Mouse (Mus musculus) NIH3T3 (cell line): ENCODE data around the gene Acss2.
"Not testable (repeated sequence)": the region's sequence is repeated elsewhere in the genome, so short reads cannot be mapped to it uniquely, and the experiment has no call there.

Source experiments
- DNase-seq: peaks from one replicate; pipeline ENCODE4 v3.0.0-alpha.2; 2012; ENCODE audit warnings: low read depth

Gene Acss2

GRCm38 (mm10) chr2:155538463-155539057 is 20.8 kb downstream of the Acss2 start:
- not testable (repeated sequence) for DNase-seq

DNA sequence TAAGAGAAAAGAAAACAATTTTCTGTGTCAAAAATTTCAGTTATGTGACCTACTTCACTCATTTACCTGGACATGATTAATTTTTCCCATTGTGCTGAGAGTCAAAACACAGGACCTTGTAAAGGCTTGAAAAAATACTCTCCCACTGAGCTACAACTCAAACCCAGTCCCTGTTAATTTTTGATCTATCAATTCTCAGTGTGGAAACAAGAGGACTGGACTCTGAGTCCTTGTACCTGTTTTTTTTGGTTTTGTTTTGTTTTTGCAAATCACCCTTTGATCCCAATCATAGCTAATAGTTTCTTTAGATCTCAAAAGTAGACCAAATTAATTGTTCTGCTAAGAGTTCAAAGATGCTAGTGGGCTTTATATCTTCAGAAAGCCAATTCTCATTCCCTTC is 21.9 kb downstream of the Acss2 start:
- DNase-seq, result no peak

DNA sequence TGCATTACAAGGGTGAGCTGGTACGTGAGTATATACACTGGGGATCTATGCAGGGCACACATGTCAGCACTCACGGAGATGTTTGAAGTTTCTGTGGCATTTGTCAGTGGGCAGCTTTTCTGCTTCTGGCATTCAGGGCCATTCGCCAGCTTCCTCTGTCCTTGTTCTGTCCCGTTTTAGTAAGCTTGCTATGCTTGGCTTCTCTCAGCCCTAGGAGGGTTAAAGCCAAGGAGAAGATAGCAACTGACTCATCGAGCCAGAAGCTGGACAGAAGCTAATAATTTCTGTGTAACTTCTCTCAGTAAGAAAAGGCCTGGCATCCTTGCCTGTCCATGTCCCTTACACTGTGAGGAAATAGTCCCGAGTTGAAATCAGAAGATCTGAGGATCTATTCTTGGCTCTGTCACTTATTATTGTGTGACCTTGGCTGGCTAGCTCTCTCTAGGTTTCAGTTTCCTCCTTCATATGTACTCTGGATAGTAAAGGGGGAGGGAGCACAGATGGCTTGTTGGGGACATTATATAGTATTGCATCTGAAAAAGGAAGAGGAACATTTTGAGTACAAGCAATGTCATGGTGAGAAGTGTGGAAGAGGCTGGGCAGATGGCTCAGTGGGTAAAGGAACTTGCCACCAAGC is 23.2 kb downstream of the Acss2 start:
- DNase-seq, result peak; percentile 40

DNA sequence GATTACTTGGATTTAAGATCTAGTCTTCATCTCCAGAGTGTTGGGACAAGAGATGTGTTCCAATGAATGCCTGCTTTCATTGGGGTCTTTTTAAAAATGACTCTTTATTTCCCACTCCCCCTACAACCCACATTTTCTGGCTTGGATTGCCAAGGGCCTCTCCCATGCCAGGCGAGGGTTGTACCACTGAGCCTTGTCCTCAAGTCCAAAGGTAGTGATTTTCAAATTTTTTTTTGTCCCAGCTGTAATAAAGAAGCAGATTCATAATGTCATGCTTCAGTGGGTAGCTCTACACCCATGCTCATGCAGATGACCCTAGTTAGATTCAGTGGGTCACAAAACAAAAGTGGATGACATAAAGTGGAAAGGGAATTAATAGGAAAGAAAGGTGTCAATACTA is 29.2 kb downstream of the Acss2 start:
- DNase-seq, result no peak

DNA sequence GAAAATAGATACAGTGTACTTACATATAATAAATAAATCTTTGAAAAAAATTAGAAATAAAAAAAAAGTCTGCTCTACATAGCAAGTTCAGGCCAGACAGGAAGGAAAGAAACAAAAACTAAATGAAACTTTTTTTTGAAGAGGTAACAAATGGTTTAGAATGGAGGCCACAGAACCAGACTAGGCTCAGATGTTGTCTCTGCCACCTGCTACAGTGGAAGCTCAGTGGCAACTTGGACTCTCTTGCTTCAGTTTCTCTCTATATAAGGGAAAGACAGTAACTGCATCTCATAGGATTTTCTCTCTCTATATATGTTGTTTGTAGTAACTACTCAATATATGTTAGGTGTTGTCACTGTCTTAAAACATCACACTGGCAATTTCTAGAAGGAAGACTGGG is 34.6 kb downstream of the Acss2 start:
- DNase-seq, result no peak

- DNase-seq, result peak; percentile 14
Measured at GRCm38 (mm10) chr2:155552949-155553354, 35.2 kb downstream of the Acss2 start.

DNA sequence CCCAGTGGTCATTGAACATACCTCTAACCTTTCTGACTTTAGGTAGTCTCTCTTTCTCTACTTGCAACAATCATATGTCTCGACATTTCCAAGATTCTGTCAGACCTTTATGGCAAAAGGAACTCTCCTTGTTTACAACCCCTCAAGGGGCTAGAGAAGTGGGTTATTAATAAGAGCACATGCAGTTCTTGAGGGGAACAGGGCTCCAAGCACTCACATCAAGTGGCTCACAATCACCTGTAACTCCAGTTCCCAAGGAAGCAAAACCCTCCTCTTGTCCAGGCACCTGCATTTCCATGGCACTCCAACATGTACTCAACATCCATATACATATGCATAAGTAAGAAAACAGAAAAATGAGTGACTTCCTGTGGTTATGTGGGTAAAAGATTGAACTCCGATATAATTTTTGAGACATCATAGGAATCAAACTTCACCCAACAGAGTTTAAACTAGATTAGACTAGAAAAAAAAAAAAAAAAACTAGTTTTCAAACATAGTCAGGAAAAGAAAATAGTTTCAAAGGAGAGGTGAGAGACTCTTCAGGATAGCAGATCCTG is 36.8 kb downstream of the Acss2 start:
- DNase-seq, result no peak

GRCm38 (mm10) chr2:155562209-155562608 is 44.5 kb downstream of the Acss2 start:
- no peak for DNase-seq

DNA sequence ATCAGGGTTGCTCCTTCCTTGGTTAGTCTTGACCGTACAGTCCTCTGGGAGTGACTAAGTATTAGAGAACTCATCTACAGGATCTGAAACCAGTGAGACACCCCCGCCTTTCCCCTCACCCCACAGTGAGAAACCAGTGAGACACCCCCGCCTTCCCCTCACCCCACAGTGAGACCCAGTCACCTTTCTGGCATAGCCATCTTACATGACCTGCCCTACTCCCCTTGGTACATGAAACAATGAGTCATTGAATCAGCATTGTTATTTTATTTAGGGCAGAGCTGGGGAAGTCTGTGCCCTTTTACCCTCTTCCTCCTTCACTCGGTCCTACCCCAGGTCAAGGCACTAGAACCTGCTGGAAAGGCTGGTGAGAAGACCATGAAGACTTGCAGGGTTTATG is 45.2 kb downstream of the Acss2 start:
- DNase-seq, result no peak

- DNase-seq, result no peak
Measured at GRCm38 (mm10) chr2:155567751-155568150, 50.0 kb downstream of the Acss2 start.

GRCm38 (mm10) chr2:155569223-155569807 is 51.6 kb downstream of the Acss2 start:
- DNase-seq, result no peak

GRCm38 (mm10) chr2:155573001-155573400 is 55.3 kb downstream of the Acss2 start:
- DNase-seq, result no peak

DNA sequence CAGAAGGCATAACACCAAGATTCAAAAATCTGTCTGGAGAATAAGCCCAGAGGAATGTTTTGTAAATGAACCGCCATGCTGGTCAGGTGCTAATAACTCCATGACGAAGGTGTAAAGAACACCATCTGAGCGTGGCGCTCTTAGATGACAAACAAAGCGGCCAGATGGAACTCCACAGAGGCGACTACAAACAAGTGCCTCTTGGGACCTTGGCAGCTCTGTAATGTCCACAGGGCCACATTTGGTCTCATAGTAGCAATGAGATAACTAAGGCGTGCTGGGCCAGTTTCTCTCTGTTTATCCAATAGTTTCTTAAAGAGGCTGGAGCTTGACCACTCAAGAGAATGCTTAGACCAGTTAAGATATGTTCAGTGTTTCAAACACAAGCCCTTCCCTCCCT is 56.2 kb downstream of the Acss2 start:
- DNase-seq, result no peak

- DNase-seq, result no peak
Measured at GRCm38 (mm10) chr2:155574700-155575099, 57.0 kb downstream of the Acss2 start.

DNA sequence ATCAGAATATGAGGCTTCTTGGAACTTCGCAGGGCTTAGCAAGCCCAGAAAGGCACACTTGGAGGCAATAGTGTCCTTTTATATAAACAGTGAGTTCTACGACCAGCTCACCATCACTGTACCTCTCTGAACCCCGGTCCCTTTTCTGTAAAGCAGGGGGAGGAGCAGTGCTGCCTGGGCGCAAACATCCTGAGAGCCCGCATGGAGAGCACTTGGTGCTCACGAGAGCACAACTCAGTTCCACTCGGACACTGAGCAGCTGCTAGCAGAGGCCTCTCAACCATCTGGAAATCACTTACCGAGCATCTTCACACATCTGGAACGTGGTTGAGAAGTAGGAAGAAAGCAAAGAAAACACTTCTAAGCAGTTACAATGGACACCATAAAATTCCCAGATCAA is 58.9 kb downstream of the Acss2 start:
- no peak for DNase-seq

DNA sequence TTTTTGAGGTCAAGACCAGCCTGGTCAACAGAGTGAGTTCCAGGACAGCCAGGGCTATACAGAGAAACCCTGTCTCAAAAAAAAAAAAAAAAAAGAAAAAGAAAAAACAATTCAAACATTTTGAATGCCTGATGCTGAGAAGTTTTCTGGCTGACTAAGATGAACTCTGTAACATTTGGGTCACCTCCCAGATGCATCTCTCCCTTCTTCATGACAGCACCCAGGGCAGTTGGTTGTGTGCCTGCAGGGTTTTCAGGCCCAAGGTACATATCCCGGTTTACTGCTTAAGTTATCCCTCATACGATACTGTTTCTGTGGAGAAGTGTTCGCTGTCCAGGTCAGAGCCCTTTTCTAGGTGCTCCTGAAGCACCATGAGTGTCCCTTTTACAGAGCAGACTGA is 62.6 kb downstream of the Acss2 start:
- DNase-seq, result no peak

- DNase-seq, result no peak
Measured at GRCm38 (mm10) chr2:155582384-155582995, 64.7 kb downstream of the Acss2 start.

- no peak for DNase-seq
Measured at GRCm38 (mm10) chr2:155582996-155583395, 65.2 kb downstream of the Acss2 start.

GRCm38 (mm10) chr2:155583927-155584530 is 66.3 kb downstream of the Acss2 start:
- DNase-seq, result peak; percentile 81

DNA sequence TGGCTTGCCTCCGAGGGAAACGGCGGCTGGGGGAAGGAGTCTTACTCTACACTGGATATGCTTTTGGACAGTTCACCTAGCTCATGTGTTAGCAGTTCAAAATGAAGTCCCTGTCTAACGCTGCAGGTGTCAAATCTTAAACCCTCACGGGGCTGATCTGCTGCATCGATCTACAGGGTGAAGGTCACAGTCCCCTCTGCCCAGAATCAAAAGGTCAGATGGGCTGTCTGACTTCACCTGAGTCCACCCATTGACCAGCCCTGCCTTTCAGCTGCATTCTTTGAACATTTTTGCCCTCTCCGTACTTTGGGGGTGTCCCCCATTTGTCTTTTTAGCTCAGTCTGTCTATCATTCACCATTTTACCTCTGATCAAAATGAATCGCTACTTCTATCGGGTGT is 67.3 kb downstream of the Acss2 start:
- DNase-seq, result no peak

- no peak for DNase-seq
Measured at GRCm38 (mm10) chr2:155585486-155585885, 67.7 kb downstream of the Acss2 start.

- DNase-seq, result peak; percentile 64
Measured at GRCm38 (mm10) chr2:155588136-155588535, 70.4 kb downstream of the Acss2 start.

- no peak for DNase-seq
Measured at GRCm38 (mm10) chr2:155589521-155589920, 71.8 kb downstream of the Acss2 start.
